Mouse (Mus musculus) forebrain, embryonic 16.5 days (tissue): ENCODE results near the gene Togaram2. TPM values are rescaled to one million over a fixed set of nuclear protein-coding genes. Genes with fewer than 3 reads are reported as not detected.

Experiments used
- ATAC-seq: fragments of 200-750 bp; cut with Nextera tagmentation; 2 replicates; pipeline ENCODE4 v1.8.0; 2017; ENCODE audit warnings: mild to moderate bottlenecking, moderate library complexity
- H3K27ac ChIP-seq: fragments of 300-500 bp; sonication (generic); 2 replicates; pipeline ENCODE4 v1.5.1; 2014; ENCODE audit warnings: low read length, control low read depth
- H3K27me3 ChIP-seq: fragments of 300-500 bp; sonication (generic); replicated peaks from 2 replicates; pipeline ENCODE4 v1.6.1; 2014; ENCODE audit warnings: low read length; ENCODE audit not compliant: control insufficient read depth, insufficient read depth
- H3K36me3 ChIP-seq: fragments of 300-500 bp; sonication (generic); 2 replicates; pipeline ENCODE4 v1.6.1; 2014; ENCODE audit not compliant: control insufficient read depth, insufficient read depth
- H3K4me1 ChIP-seq: fragments of 300-500 bp; sonication (generic); replicated peaks from 2 replicates; pipeline ENCODE4 v1.6.1; 2014; ENCODE audit warnings: low read length; ENCODE audit not compliant: control insufficient read depth, insufficient read depth
- H3K4me2 ChIP-seq: fragments of 300-500 bp; sonication (generic); 2 replicates; pipeline ENCODE4 v1.6.1; 2014; ENCODE audit warnings: mild to moderate bottlenecking, low read length, control low read depth
- H3K4me3 ChIP-seq: fragments of 300-500 bp; sonication (generic); replicated peaks from 2 replicates; pipeline ENCODE4 v1.5.1; 2014; ENCODE audit warnings: mild to moderate bottlenecking, low read length, control low read depth
- H3K9ac ChIP-seq: fragments of 300-500 bp; sonication (generic); replicated peaks from 2 replicates; pipeline ENCODE4 v1.6.1; 2014; ENCODE audit warnings: low read depth, low read length, control low read depth
- H3K9me3 ChIP-seq: fragments of 300-500 bp; sonication (generic); 2 replicates; pipeline ENCODE4 v1.6.1; 2016; ENCODE audit warnings: low read length; ENCODE audit not compliant: control insufficient read depth
- WGBS: fragments of 180-500 bp; shearing (Covaris S2); extraction: QIAGEN DNeasy Blood & Tissue Kit; methylation state at CpG from one replicate; pipeline ENCODE4 v1.1.7; 2014; 5-methylcytosine and 5-hydroxymethylcytosine counted together
- polyA plus RNA-seq: library from polyadenylated mRNA; unstranded; fragments of >200 nt; fragmentation: Nextera tagmentation; extraction: Ambion mirVana; gene quantifications from 2 replicates; pipeline ENCODE4 v1.2.1, GENCODE M21; 2015

Togaram2 gene
- polyA plus RNA-seq, 1 experiment from 2014 or later, result 0.54 TPM

DNA sequence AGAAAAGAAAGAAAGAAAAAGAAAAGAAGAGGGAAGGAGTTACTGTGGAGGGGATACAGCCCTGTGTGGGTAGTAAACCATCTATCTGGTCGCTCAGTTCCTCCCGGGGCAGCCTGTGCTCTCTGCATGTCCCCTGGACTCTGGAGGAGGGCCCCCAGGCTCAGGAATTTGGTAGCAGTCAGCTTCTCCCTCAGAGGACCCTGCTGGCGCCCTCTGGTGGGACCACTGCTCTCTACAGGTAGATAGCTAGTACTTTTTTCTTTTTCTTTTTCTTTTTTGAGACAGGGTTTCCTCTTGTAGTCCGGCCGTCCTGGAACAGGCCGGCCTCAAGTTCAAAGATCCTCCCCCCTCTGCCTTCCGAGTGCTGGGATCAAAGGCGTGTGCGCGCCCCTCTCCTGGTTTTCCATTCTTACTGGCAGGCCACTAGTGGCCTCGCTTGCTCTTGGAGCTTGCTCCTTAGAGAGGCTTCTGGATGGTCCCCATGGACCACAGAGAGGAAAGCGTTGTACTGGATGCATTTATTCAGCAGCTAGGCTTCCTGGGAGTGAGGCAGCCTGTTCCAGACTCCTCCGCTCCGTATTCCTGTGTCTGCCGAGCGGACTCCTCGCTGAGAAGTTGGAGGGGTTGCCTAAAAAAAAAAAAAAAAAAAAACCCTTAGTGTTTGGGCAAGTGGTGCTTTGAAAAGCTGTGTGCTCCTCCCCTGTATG, 1.1 kb upstream of the Togaram2 start:
- H3K9ac ChIP-seq, result no peak overlapping the region
- H3K27me3 ChIP-seq, result no peaks in the 10 kb centered on the region
- WGBS, result 59% methylated on average over 17 of the region's 17 CpGs
- peaks cover 4% of the 10 kb centered on the region; the same call in 1 of the 2 replicates for H3K4me1 ChIP-seq
- no peaks in the 10 kb centered on the region for H3K36me3 ChIP-seq
- H3K9me3 ChIP-seq, result no peaks in the 10 kb centered on the region
- no peak overlapping the region for H3K27ac ChIP-seq
- H3K4me2 ChIP-seq, result no peak overlapping the region
- H3K4me3 ChIP-seq, result no peak overlapping the region
- no peak for ATAC-seq

GRCm38 (mm10) chr17:71673936-71674335, 875 bp downstream of the Togaram2 start:
- no peak overlapping the region for H3K27ac ChIP-seq
- no peak overlapping the region for H3K9ac ChIP-seq
- no peak overlapping the region for H3K4me3 ChIP-seq
- no peaks in the 10 kb centered on the region for H3K9me3 ChIP-seq
- no peak overlapping the region for H3K4me2 ChIP-seq
- peaks cover 4% of the 10 kb centered on the region; the same call in 1 of the 2 replicates for H3K4me1 ChIP-seq
- no peaks in the 10 kb centered on the region for H3K27me3 ChIP-seq
- no peak for ATAC-seq
- 39% methylated on average over 9 of the region's 9 CpGs for WGBS
- no peaks in the 10 kb centered on the region for H3K36me3 ChIP-seq

- 64% methylated on average over 18 of the region's 18 CpGs for WGBS
- ATAC-seq, result no peak
Observed at GRCm38 (mm10) chr17:71674886-71675285, 1.8 kb downstream of the Togaram2 start.

DNA sequence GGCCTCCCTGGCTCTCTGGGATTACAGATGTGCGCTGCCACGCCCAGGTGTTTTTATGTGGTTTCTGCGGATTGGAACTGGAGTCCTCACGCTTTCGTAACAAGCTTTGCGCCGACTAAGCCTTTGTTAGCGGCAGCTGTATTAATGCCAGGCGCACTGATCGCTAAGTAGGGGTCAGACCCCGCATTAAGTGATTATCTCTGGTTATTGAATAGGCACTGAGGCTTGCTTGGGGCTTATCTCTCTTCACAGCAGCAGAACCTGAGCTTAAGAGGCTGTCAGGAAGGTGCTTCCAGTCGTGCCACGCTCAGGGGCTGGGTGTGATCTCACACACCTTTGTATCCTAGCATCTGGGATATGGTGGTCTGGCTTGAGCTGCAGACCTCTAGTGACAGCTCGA, 8.6 kb downstream of the Togaram2 start:
- no peaks in the 10 kb centered on the region for H3K36me3 ChIP-seq
- no peak overlapping the region for H3K4me3 ChIP-seq
- WGBS, result 76% methylated on average over 14 of the region's 14 CpGs
- no peak overlapping the region for H3K9ac ChIP-seq
- no peak overlapping the region for H3K27ac ChIP-seq
- peaks cover 6% of the 10 kb centered on the region; the same call in 1 of the 2 replicates for H3K4me1 ChIP-seq
- no peak for ATAC-seq
- no peak overlapping the region for H3K4me2 ChIP-seq
- H3K9me3 ChIP-seq, result no peaks in the 10 kb centered on the region
- no peaks in the 10 kb centered on the region for H3K27me3 ChIP-seq

More at GRCm38 (mm10) chr17:71674886-71675285, 1.8 kb downstream of the Togaram2 start:
- Histone ChIP-seq H3K36me3 (no peaks in the 10 kb centered on the region), H3K4me2 (no peak overlapping the region), H3K9ac (no peak overlapping the region), H3K4me3 (no peak overlapping the region), H3K4me1 (peaks cover 4% of the 10 kb centered on the region; the same call in 1 of the 2 replicates), H3K27ac (no peak overlapping the region), H3K27me3 (no peaks in the 10 kb centered on the region), H3K9me3 (no peaks in the 10 kb centered on the region)

DNA sequence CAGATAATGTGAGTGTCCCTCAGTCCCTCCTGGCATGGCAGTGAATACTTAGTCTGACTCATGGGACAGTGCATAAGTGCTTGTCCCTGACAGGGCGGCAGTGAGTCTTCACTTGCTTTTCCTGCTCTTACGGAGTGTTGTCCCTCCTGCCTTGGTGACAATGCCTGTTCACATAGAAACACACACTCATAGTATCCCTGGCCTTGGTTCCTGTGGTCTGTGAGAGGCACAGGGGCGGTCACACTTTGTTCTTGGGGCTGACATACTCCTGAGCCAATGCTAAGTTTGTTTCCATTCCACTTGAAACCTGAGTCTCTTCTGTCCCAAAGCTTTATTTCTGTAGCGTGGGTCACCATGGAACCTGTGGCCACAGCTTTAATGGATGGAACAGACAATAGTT, 9.3 kb downstream of the Togaram2 start:
- Histone ChIP-seq H3K9ac (no peak overlapping the region), H3K27me3 (no peaks in the 10 kb centered on the region), H3K36me3 (no peaks in the 10 kb centered on the region), H3K4me1 (peaks cover 6% of the 10 kb centered on the region; the same call in 1 of the 2 replicates), H3K4me3 (no peak overlapping the region), H3K9me3 (no peaks in the 10 kb centered on the region), H3K4me2 (no peak overlapping the region), H3K27ac (no peak overlapping the region)
- ATAC-seq, result no peak
- WGBS, result 92% methylated on average over 4 of the region's 4 CpGs

GRCm38 (mm10) chr17:71683281-71683680, 10.2 kb downstream of the Togaram2 start:
- no peaks in the 10 kb centered on the region for H3K36me3 ChIP-seq
- H3K4me3 ChIP-seq, result no peak overlapping the region
- ATAC-seq, result no peak
- no peaks in the 10 kb centered on the region for H3K27me3 ChIP-seq
- no peak overlapping the region for H3K9ac ChIP-seq
- H3K9me3 ChIP-seq, result no peaks in the 10 kb centered on the region
- no peak overlapping the region for H3K4me2 ChIP-seq
- 88% methylated on average over 6 of the region's 6 CpGs for whole genome bisulfite sequencing
- peaks cover 6% of the 10 kb centered on the region; the same call in 1 of the 2 replicates for H3K4me1 ChIP-seq
- no peak overlapping the region for H3K27ac ChIP-seq

DNA sequence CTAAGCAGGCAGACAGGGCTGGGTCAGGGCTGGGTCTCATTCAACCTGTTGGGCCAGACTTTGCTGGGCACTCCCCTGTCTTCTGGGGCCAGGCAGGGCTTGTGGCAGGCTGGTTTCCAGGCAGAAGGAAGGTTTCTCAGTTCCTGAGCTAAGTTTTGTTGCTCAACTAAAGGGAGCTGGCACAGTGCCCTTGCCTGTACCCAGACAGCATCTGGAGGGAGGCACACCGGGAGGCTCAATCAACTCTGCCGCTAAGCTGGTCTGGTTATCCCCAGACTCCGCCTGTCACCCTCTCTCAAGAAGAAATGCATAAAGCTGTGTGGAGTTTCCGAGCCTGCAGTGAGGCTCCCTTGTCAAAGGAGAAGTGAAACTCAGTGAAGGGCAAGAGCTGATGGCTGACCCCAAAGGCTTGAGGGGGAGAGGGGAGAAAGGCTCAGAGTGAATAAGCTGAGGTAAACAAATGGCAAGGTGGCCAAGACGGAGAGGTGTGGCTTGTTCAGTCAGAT, 11.1 kb downstream of the Togaram2 start:
- Histone ChIP-seq H3K4me1 (peaks cover 6% of the 10 kb centered on the region; the same call in 1 of the 2 replicates), H3K4me3 (no peak overlapping the region), H3K27ac (no peak overlapping the region), H3K27me3 (no peaks in the 10 kb centered on the region), H3K9ac (no peak overlapping the region), H3K4me2 (no peak overlapping the region), H3K9me3 (0 out of 2 replicates have a peak, but pooled peaks cover 4% of the 10 kb centered on the region), H3K36me3 (no peaks in the 10 kb centered on the region)
- ATAC-seq, result no peak
- WGBS, result 26% methylated on average over 5 of the region's 5 CpGs

- 78% methylated on average over 9 of the region's 9 CpGs for WGBS
- peaks cover 13% of the 10 kb centered on the region for H3K4me1 ChIP-seq
- H3K27ac ChIP-seq, result no peak overlapping the region
- 0 out of 2 replicates have a peak, but pooled peaks cover 4% of the 10 kb centered on the region for H3K9me3 ChIP-seq
- H3K9ac ChIP-seq, result no peak overlapping the region
- H3K36me3 ChIP-seq, result no peaks in the 10 kb centered on the region
- no peak overlapping the region for H3K4me3 ChIP-seq
- no peaks in the 10 kb centered on the region for H3K27me3 ChIP-seq
- ATAC-seq, result no peak
- H3K4me2 ChIP-seq, result no peak overlapping the region
Observed at GRCm38 (mm10) chr17:71687436-71687835, 14.4 kb downstream of the Togaram2 start.

DNA sequence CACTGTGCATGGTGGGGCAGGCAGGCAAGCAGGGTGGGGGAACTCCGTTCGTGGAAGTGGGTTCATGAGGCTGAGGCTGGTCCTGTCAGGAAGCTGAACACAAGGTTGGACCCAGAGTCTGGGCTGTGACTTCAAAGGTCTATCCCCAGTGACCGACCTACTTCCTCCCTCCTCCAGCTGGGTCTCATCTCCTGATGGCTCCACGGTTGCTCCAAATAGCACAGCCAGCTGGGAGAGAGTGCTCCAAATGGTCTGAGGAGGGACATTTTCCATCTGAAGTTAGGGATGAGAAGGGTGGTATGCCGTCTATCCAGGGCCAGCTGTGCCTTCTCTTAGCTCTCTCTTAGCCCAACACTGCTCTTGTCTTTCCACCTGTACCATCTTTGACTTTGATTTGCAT, 16.8 kb downstream of the Togaram2 start:
- no peak overlapping the region for H3K27ac ChIP-seq
- no peaks in the 10 kb centered on the region for H3K36me3 ChIP-seq
- H3K9ac ChIP-seq, result no peak overlapping the region
- H3K9me3 ChIP-seq, result 0 out of 2 replicates have a peak, but pooled peaks cover 4% of the 10 kb centered on the region
- 85% methylated on average over 5 of the region's 5 CpGs for WGBS
- no peak for ATAC-seq
- H3K4me2 ChIP-seq, result no peak overlapping the region
- H3K4me3 ChIP-seq, result no peak overlapping the region
- no peaks in the 10 kb centered on the region for H3K27me3 ChIP-seq
- peaks cover 7% of the 10 kb centered on the region for H3K4me1 ChIP-seq
